Mouse (Mus musculus) lung, postnatal 25 days (tissue): Measurements from ENCODE around the gene Cdh22.

ENCODE experiments used
- DNase-seq: peaks from one replicate; pipeline ENCODE4 v3.0.0; 2022; ENCODE audit warnings: low spot score

The Cdh22 gene

GRCm38 (mm10) chr2:165157900-165158299 is 76.8 kb downstream of the Cdh22 start:
- DNase-seq = no peak

DNA sequence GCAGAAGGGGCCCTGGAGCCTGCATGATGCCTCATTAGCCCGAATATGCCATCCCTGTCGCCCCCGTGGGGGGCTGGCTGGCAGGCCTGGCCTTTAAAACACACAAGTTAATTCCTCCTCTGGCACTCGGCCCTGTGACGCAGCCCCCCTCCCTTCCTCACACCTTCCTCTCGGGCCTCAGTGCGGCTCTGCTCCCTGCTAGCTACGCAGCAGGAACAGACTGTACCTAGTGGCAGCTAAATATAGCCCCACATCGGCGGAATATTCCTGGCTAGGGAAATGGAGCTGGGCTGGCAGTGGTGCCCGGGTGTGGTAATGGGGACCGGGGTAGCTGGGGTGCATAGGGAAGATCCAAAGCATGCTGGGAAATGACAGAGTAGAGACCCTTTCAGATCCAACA is 81.6 kb downstream of the Cdh22 start:
- DNase-seq = no peak

- no peak for DNase-seq
These were observed 84.9 kb downstream of the Cdh22 start for GRCm38 (mm10) chr2:165149741-165150140.

DNA sequence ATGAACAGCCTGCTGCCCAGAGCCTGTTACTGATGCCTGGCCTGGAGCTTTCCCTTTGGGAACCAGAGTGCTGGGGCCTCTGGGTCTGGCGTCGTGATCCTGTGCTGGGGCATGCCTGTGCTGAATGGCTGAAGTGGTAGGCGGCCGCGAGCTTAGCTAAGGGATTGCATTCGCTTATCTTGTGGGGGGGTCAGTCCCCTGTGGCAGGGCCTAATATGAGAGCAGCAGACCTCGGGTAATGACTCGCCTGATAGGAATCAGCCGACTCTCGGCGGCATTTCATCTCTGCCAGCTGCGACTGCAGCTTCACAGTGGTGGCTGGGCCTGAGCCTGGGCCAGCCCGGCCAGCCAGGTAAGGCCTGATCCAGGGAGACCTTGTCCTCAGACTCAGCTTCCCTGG is 88.8 kb downstream of the Cdh22 start:
- DNase-seq = no peak

DNA sequence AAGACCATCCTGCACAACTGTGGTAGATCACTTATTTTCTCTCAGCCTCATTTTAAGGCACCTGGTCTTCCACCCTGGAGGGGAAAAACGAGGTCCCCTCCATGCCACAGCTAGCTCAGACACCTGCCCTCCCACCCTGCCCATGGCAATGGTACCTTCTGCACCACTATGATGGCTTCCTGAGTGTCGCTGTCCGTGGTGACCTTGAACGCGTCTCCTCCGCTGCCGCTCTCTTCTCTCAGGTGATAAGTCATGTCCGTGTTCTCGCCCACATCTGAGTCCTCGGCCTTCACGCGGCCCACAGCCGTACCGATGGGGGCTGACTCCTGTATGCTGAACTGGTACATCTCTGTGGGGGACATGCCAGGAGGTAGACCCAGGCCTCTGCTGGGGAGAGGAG is 91.2 kb downstream of the Cdh22 start:
- no peak for DNase-seq

DNA sequence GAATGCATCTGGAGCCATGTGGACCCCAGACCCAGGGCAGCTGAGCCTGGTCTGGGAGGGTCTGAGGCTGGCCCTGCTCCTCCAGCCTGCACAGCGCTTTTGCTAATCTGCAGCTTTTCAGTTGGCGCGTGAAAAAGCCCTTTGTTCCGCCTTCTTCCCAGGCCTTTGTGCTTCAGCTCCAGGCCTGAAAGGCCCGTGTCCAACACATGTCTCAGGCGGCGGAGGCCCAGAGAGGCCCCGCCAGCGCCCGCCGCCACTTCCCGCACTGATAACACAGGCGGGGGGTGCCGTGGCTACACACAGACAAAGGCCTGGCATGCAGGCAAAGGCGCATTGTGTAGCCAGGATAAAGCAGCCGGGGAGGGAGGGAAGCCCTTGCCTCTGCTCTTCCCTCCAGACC is 98.6 kb downstream of the Cdh22 start:
- no peak for DNase-seq

DNA sequence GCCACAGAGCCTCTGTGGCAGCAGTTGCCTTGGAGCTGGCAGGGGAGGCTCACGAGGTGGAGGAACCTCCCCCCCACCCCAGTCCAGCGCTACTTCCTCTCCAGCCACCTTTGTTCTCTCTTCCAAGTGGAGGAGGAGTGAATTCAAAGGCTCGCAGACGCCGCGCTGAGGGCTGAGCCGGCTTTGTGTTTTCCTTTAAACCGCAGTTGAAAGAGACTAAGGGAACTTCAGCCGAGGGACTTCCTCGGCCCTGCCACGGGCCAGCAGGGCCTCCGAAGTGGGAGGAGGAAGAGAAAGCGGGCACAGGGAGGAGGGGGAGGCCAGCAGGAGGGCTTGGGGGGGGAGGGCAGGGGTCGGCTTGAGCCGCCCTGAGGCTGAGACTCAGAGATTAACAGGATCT is 101.1 kb downstream of the Cdh22 start:
- DNase-seq = no peak

DNA sequence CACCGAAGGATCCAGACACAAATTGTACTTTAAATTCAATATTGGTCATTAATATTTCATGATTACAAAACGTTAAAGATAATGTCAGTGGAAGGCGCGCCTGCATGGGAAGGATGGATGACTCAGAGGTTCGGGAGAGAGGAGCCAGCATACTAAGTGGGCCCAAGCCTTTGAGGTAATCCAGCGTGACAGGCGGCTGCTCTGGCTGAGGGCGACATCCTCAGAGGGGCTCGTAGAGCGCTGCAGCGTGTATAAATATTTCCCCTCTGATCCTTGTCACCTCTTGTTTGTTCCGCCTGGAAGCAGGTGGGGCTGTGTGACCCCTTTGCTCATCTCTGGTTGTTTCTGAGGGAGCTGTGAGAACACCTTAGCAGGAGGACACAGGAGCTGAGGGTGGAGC is 103.2 kb downstream of the Cdh22 start:
- no peak for DNase-seq

DNA sequence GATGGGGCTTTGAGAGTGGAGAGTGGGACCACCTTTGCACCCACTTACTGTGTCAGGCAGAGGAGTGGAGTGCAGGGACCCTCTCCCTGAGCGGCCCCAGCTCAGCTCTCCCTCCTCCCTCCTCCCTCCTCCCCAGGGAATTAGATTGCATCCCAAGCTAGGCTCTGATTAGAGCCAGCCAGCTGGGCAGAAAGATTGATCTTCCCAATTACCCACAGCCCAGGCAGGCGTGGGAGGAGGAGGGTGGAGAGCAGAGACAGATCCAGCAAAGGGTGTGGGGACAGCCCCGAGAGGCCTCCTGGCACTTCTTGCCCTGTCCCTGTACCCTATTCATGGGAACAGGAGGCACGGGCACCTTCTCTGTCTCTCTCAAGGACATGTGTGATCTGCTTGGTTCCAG is 105.5 kb downstream of the Cdh22 start:
- no peak for DNase-seq

DNA sequence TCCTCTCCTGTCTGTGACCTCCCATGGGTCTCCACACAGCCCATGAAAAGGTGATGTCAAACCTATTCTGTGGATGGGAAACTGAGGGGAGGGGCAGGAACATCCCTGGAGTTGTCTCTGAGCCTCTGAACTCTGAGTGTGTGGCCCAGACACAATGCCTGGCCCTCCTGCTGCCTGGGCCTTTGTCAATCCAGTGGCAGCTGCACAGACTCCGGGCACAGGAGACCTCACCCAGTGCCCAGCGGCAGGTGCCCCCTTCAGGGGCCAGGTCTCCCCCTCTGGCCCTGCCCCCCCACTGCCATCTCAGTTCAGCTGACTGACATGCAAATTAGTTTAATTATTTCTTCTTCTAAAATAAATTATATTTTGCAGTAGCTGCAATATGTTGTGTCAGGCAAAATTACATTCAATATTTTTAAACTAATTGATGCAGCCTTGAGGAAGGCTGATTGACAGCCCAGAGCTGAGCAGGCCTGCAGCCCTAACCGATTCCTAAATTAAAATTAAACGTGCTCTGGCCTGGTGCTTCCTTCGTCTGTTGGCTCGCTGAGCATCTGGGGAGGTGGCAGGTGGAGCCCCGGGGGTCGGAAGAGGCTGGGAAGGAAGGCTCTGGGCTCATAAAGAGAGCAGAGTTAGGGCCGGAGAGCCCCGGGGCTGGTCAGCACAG is 107.6 kb downstream of the Cdh22 start:
- DNase-seq = no peak

DNA sequence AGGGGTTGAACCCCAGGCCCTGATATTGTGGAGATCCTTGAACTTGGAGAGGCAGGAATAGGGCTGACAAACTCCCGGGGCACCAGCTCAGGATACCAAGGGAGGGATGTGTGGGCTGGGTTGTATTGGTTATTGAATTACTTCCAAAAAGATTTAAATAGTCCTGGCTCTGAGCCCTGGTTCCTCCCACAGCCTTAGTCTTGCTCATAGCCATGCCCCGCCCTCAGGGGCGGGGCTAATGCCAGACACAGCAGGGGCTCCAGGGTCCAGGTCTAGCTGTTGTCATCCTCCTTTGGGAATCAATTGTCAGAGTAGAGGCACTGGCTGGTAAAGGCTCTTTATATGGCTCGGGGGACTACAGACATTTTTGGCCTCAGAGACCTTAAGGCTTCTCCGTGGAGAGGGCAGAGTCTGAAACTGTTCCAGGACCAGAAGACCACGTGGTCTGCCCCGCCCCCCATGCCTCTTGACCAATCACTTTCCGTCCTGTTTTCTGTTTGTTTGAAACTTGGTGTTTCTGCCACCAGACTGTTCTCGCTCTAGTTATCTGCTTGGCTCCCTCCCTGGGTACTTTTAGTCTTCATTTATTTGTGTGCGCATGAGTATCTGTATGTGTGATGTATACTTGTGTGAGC is 113.3 kb downstream of the Cdh22 start:
- DNase-seq = no peak

GRCm38 (mm10) chr2:165120765-165121164 is 113.9 kb downstream of the Cdh22 start:
- no peak for DNase-seq

DNA sequence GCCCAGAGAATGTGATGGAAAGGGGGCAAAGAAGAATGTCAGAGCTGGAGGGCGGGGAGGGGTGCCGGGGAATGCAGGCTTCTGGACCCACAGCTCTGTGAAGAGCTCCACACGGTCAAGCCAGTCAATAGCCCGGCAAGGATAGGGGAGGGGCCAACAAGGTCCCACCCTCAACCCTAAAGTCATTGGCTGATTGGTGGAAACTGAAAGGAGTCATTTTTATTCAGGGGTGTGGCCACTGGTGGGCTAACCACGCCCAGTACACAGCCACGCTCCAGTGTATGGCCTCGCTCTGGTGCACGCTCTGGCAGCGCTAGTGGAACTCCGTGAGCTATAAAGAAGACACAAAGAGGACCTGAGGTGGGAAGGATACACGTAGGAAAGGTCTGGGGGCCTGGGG is 120.9 kb downstream of the Cdh22 start:
- no peak for DNase-seq

- DNase-seq = peak; percentile 76
These were observed 122.5 kb downstream of the Cdh22 start for GRCm38 (mm10) chr2:165112149-165112548.

DNA sequence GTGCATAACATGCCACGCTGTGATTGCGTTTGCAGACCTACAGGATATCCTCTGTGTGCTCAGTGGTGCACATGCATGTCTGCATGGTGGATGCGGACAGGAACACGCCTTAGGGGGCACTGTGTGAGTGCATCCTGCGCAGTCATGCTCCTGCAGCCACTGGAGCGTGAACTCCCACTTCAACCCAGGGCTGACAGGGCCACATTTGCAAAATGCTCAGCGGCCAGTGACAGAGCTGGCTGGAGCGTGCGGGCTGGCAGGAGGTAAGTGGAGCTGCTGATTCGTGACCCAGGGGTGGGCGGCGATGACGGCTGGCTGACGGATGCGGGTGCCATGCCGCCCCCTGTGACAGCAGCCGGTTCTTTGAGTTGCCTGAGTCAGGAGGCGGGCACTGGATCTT is 128.1 kb downstream of the Cdh22 start:
- DNase-seq = no peak

- no peak for DNase-seq
These were observed 129.1 kb downstream of the Cdh22 start for GRCm38 (mm10) chr2:165105513-165106079.

DNA sequence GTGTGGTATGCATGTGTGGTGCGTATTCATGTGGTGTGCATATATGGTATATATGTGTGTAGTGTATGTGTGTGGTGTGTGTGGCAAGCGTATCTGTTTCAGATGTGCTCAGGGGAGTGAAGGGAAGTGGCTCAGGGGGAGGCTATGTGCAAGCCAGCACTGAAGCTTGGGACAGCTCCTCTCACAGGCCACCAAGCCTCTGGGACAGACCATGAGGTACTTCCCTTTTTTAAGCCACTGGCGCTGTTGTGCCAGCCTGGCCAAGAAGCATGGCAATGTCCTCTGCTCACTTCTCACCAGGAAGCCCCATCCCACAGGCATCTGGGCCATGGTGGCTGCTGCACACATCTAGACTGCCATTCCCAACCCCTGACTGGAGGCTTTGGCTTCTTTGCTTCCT is 131.7 kb downstream of the Cdh22 start:
- DNase-seq = no peak

DNA sequence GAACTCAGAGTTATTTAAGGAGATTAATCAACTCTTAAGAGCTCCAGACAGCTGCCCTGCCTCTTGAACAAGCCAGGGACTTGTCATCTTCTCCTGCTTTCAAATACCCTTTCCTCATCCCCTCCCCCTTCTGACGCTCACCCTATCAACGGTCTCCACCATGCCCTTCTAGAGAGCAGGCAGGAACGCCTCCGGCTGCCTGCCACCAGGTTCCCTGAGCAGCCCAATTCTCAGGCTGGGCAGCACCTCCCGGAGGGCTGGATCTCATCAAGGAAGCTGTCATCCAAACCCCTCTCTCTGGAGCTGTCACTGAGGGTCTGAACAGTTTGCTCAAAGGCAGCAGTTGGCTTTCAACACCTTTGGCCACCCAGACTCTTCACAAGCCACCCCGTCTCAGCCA is 133.9 kb downstream of the Cdh22 start:
- DNase-seq = no peak

GRCm38 (mm10) chr2:165098861-165099260 is 135.8 kb downstream of the Cdh22 start:
- no peak for DNase-seq

GRCm38 (mm10) chr2:165096367-165096766 is 138.3 kb downstream of the Cdh22 start:
- no peak for DNase-seq

DNA sequence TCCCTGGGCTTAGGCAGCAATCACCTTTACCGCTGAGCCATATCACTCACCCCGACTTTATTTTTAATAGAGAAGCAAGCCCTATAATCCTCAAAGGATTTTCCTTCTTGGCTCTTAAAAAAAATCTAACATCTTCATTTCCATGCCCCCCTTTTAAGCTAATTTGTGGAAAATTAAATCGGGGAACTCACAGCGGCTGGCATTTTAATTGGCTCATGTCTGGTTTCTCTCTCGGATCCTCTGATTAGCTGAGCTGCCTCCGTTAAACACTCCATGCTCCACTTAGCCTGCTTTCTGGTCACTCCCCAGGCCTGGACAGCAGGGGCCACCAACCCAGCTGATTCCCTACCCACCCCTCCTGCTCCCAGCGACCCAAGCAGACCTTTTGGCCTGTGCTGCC is 142.3 kb downstream of the Cdh22 start:
- DNase-seq = no peak

DNA sequence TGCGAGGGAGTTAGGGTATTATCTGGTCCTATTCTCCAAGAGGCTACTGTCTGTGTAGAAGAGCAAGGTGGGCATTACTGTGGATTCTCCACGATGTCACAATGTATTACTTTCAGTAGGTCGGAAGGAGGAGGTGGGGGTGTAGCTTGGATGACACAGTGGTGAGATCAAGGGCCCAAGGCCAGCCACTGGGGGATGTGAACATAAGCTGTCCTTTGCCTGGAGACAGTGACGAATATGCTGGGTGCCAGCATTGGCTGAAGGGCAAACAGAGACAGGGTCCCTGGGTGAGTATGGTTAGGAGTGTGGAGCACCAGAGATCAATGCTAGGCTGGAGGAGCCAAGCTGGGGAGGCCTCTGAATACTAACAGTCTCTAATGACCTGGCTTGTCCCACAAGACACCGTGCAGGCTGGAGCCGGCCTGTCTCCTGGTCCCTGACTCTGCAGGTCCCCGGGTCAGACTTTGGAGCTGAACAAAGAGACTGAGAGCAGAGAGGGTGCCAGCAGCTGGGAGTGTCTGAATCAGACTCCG is 143.2 kb downstream of the Cdh22 start:
- DNase-seq = no peak

- DNase-seq = no peak
These were observed 144.0 kb downstream of the Cdh22 start, which contains the start of gene 1700025C18Rik for GRCm38 (mm10) chr2:165090650-165091049. Gene 1700025C18Rik, minus strand, starts transcription at chr2:165090750.
